Mouse (Mus musculus): ENCODE measurements around the gene Hist1h3b. TPM values are rescaled to one million over a fixed set of nuclear protein-coding genes. Genes with fewer than 3 reads are reported as not detected.

Gene Hist1h3b
- polyA plus RNA-seq, 1 experiment from 2014 or later = 5.5 TPM

Small RNAs within 50 kb of the gene (microRNA-seq; reads per million reads assigned to microRNA genes)
- gene Gm44314 = not detected
- not detected for gene Gm44484

Other genes starting within 250 kb of the Hist1h3b start
- 6.3 and 7.2 TPM in 2 replicates for gene Hist1h4h, start 221.2 kb upstream of the Hist1h3b start, polyA plus RNA-seq (2015; fragmentation: Nextera tagmentation; extraction: Ambion mirVana)
- 2.0 and 3.0 TPM in 2 replicates for gene Hist1h2af, start 218.4 kb upstream of the Hist1h3b start, polyA plus RNA-seq (2015; fragmentation: Nextera tagmentation; extraction: Ambion mirVana)
- gene Hist1h3g, start 216.8 kb upstream of the Hist1h3b start, polyA plus RNA-seq (2015; fragmentation: Nextera tagmentation; extraction: Ambion mirVana) = 4.1 and 5.5 TPM in 2 replicates
- 0.32 and 0.52 TPM in 2 replicates for gene Hist1h2bh, start 208.9 kb upstream of the Hist1h3b start, polyA plus RNA-seq (2015; fragmentation: Nextera tagmentation; extraction: Ambion mirVana)
- 0.28 and 0.48 TPM in 2 replicates for gene Hist1h3f, start 208.2 kb upstream of the Hist1h3b start, polyA plus RNA-seq (2015; fragmentation: Nextera tagmentation; extraction: Ambion mirVana)
- not detected in 2 replicates for gene Hist1h4f, start 200.6 kb upstream of the Hist1h3b start, polyA plus RNA-seq (2015; fragmentation: Nextera tagmentation; extraction: Ambion mirVana)
- 0.23 and 0.29 TPM in 2 replicates for gene Hist1h1d, start 199.0 kb upstream of the Hist1h3b start, polyA plus RNA-seq (2015; fragmentation: Nextera tagmentation; extraction: Ambion mirVana)
- 1.5 and 2.2 TPM in 2 replicates for gene Hist1h3e, start 189.9 kb upstream of the Hist1h3b start, polyA plus RNA-seq (2015; fragmentation: Nextera tagmentation; extraction: Ambion mirVana)
- gene Hist1h2ae, start 181.0 kb upstream of the Hist1h3b start, polyA plus RNA-seq (2015; fragmentation: Nextera tagmentation; extraction: Ambion mirVana) = 33.5 and 42.7 TPM in 2 replicates
- 3.9 and 4.2 TPM in 2 replicates for gene Hist1h2bg, start 180.9 kb upstream of the Hist1h3b start, polyA plus RNA-seq (2015; fragmentation: Nextera tagmentation; extraction: Ambion mirVana)
- 1.6 and 3.0 TPM in 2 replicates for gene Hist1h2bf, start 178.1 kb upstream of the Hist1h3b start, polyA plus RNA-seq (2015; fragmentation: Nextera tagmentation; extraction: Ambion mirVana)
- 0.60 and 0.84 TPM in 2 replicates for gene Hist1h2ad, start 177.9 kb upstream of the Hist1h3b start, polyA plus RNA-seq (2015; fragmentation: Nextera tagmentation; extraction: Ambion mirVana)
- gene Hist1h3d, start 176.5 kb upstream of the Hist1h3b start, polyA plus RNA-seq (2015; fragmentation: Nextera tagmentation; extraction: Ambion mirVana) = 2.4 TPM in 2 replicates
- 54.8 and 60.0 TPM in 2 replicates for gene Hist1h4d, start 170.7 kb upstream of the Hist1h3b start, polyA plus RNA-seq (2015; fragmentation: Nextera tagmentation; extraction: Ambion mirVana)
- gene Hist1h2be, start 131.1 kb upstream of the Hist1h3b start, polyA plus RNA-seq (2015; fragmentation: Nextera tagmentation; extraction: Ambion mirVana) = 1.3 and 1.5 TPM in 2 replicates
- 11.0 and 12.2 TPM in 2 replicates for gene Hist1h1e, start 129.7 kb upstream of the Hist1h3b start, polyA plus RNA-seq (2015; fragmentation: Nextera tagmentation; extraction: Ambion mirVana)
- gene Hist1h2ac, start 68.3 kb upstream of the Hist1h3b start, polyA plus RNA-seq (2015; fragmentation: Nextera tagmentation; extraction: Ambion mirVana) = 0.59 and 0.68 TPM in 2 replicates
- gene Hist1h2bc, start 68.1 kb upstream of the Hist1h3b start, polyA plus RNA-seq (2015; fragmentation: Nextera tagmentation; extraction: Ambion mirVana) = 50.1 and 54.5 TPM in 2 replicates
- gene Hist1h1t, start 56.5 kb upstream of the Hist1h3b start, polyA plus RNA-seq (2015; fragmentation: Nextera tagmentation; extraction: Ambion mirVana) = not detected in 2 replicates
- gene Hist1h4c, start 53.8 kb upstream of the Hist1h3b start, polyA plus RNA-seq (2015; fragmentation: Nextera tagmentation; extraction: Ambion mirVana) = 2.4 and 3.7 TPM in 2 replicates
- 10.3 and 10.7 TPM in 2 replicates for gene Hfe, start 41.4 kb upstream of the Hist1h3b start, polyA plus RNA-seq (2015; fragmentation: Nextera tagmentation; extraction: Ambion mirVana)
- gene Hist1h1c, start 13.5 kb upstream of the Hist1h3b start, polyA plus RNA-seq (2015; fragmentation: Nextera tagmentation; extraction: Ambion mirVana) = 31.2 and 33.8 TPM in 2 replicates
- gene Hist1h3c, start 6.7 kb upstream of the Hist1h3b start, polyA plus RNA-seq (2015; fragmentation: Nextera tagmentation; extraction: Ambion mirVana) = 2.7 and 3.8 TPM in 2 replicates
- gene Hist1h2bb, start 5.5 kb upstream of the Hist1h3b start, polyA plus RNA-seq (2015; fragmentation: Nextera tagmentation; extraction: Ambion mirVana) = 1.6 and 2.2 TPM in 2 replicates
- gene Hist1h2ab, start 1.1 kb upstream of the Hist1h3b start, polyA plus RNA-seq (2015; fragmentation: Nextera tagmentation; extraction: Ambion mirVana) = 20.1 and 20.3 TPM in 2 replicates
- gene Hist1h4b, start 4.7 kb downstream of the Hist1h3b start, polyA plus RNA-seq (2015; fragmentation: Nextera tagmentation; extraction: Ambion mirVana) = 2.3 and 2.8 TPM in 2 replicates
- not detected in 2 replicates for gene Hist1h4a, start 9.0 kb downstream of the Hist1h3b start, polyA plus RNA-seq (2015; fragmentation: Nextera tagmentation; extraction: Ambion mirVana)
- 1.9 and 3.5 TPM in 2 replicates for gene Hist1h3a, start 10.1 kb downstream of the Hist1h3b start, polyA plus RNA-seq (2015; fragmentation: Nextera tagmentation; extraction: Ambion mirVana)
- 1.5 and 1.6 TPM in 2 replicates for gene Hist1h1a, start 11.4 kb downstream of the Hist1h3b start, polyA plus RNA-seq (2015; fragmentation: Nextera tagmentation; extraction: Ambion mirVana)
- 0.09 and 0.20 TPM in 2 replicates for gene Trim38, start 17.6 kb downstream of the Hist1h3b start, polyA plus RNA-seq (2015; fragmentation: Nextera tagmentation; extraction: Ambion mirVana)
- 0.05 TPM in 1 of 2 replicates, not detected in the other for gene Slc17a2, start 54.7 kb downstream of the Hist1h3b start, polyA plus RNA-seq (2015; fragmentation: Nextera tagmentation; extraction: Ambion mirVana)
- gene Slc17a3, start 87.2 kb downstream of the Hist1h3b start, polyA plus RNA-seq (2015; fragmentation: Nextera tagmentation; extraction: Ambion mirVana) = 0.08 TPM in 1 of 2 replicates, not detected in the other
- gene Slc17a1, start 115.5 kb downstream of the Hist1h3b start, polyA plus RNA-seq (2015; fragmentation: Nextera tagmentation; extraction: Ambion mirVana) = not detected in 2 replicates
- not detected in 2 replicates for gene Slc17a4, start 162.7 kb downstream of the Hist1h3b start, polyA plus RNA-seq (2015; fragmentation: Nextera tagmentation; extraction: Ambion mirVana)
- gene Hist1h2ba, start 181.9 kb downstream of the Hist1h3b start, polyA plus RNA-seq (2015; fragmentation: Nextera tagmentation; extraction: Ambion mirVana) = not detected in 2 replicates
- gene Hist1h2aa, start 182.2 kb downstream of the Hist1h3b start, polyA plus RNA-seq (2015; fragmentation: Nextera tagmentation; extraction: Ambion mirVana) = not detected in 2 replicates
- gene Scgn, start 238.9 kb downstream of the Hist1h3b start, polyA plus RNA-seq (2015; fragmentation: Nextera tagmentation; extraction: Ambion mirVana) = not detected in 2 replicates

Data from heart, embryonic 13.5 days (tissue).